Mouse (Mus musculus): ENCODE results near the gene Rnf40.

Gene Rnf40

DNA sequence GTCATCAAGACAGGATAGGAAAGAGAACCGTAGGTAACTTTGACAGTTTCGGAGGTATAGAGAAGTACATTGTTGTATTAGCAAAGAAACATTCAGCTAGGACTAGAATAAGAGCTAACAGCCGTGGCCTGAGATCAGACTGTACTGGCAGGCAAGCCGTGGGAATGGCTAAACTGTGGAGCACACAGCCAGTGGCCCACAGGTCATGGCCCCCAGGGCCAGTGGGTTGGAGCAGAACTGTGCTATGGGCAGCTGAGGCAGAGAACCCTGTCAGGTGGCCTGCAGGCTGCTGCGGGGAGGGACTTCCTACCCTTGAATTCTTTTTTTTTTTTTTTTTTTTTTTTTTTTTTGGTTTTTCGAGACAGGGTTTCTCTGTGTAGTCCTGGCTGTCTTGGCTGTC, 60.6 kb downstream of the Rnf40 start:
- DNase-seq (ENCODE audit: low read depth, low spot score) = no peak

DNA sequence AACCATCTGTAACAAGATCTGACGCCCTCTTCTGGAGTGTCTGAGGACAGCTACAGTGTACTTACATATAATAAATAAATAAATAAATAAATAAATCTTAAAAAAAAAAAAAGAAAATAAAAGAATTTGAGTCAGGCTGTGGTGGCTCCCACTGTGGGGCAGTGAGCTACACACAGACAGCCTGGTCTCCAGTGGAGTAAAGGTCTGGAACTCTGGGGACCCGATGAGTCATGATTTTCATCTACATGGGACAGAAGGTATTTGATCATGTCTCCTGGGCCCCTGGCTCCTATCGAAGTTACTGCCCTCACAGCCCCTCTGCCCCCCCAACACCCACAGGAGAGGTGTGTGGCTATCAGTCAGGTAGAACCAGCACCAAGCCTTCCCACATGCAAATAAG, 63.1 kb downstream of the Rnf40 start:
- no peak for DNase-seq (ENCODE audit: low read depth, low spot score)

DNA sequence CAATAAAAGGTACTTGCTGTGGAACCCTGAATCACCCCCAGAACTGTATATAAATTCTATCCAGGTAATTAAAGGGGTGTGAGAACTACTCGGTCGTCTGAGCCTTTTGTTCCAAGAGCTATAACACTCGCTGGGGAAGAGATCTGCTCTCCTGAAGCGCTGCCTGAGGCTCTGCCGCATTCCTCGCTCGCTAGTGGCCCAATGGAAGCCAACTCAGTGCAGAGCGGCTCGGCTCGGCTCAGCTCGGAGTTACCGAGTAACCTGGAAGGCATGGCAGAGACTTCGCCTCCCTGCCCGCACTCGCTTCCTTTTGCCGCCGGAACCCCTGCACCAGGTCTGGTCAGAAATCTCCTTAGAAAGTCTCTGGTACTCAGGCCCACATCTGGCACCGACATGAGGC, 63.5 kb downstream of the Rnf40 start:
- DNase-seq (ENCODE audit: low read depth, low spot score) = peak; percentile 40

DNA sequence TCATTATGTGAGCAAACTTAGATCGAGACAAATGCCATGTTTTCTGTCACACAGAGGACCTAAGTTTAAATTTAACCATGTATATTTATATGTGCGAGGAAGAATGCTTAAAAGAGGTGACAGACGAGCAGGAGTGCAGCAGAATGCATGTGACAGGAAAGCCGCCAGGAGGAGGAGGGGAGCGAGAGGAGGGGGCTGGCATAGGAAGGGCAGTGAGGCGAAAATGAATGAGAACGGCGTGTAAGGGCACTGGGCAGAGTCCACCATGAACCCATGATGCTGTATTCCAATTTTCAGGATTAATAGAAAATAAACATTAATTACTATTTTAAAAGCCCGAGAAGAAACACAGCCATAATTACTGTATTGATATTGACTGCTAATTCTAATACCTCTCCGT, 65.8 kb downstream of the Rnf40 start:
- DNase-seq (ENCODE audit: low read depth, low spot score) = no peak
